Mouse (Mus musculus) liver, embryonic 12.5 days (tissue): ENCODE measurements around the gene Cuzd1. TPM values are rescaled to one million over a fixed set of nuclear protein-coding genes. Genes with fewer than 3 reads are reported as not detected.
A peak's percentile ranks its signal among the peaks of the same experiment; 100 is the strongest.

Experiments
- ATAC-seq: fragments of 200-750 bp; cut with Nextera tagmentation; 2 replicates; pipeline ENCODE4 v1.8.0; 2017; ENCODE audit warnings: moderate number of reproducible peaks, mild to moderate bottlenecking, moderate library complexity
- H3K27ac ChIP-seq: fragments of 300-500 bp; sonication (generic); 2 replicates; pipeline ENCODE4 v1.5.1; 2016; ENCODE audit warnings: mild to moderate bottlenecking
- H3K27me3 ChIP-seq: fragments of 300-500 bp; sonication (generic); replicated peaks from 2 replicates; pipeline ENCODE4 v1.6.1; 2016; ENCODE audit warnings: mild to moderate bottlenecking, moderate library complexity
- H3K36me3 ChIP-seq: fragments of 300-500 bp; sonication (generic); 2 replicates; pipeline ENCODE4 v1.6.1; 2016; ENCODE audit warnings: mild to moderate bottlenecking, moderate library complexity
- H3K4me1 ChIP-seq: fragments of 300-500 bp; sonication (generic); 2 replicates; pipeline ENCODE4 v1.6.1; 2016
- H3K4me2 ChIP-seq: fragments of 300-500 bp; sonication (generic); 2 replicates; pipeline ENCODE4 v1.6.1; 2016; ENCODE audit warnings: mild to moderate bottlenecking, moderate library complexity
- H3K4me3 ChIP-seq: fragments of 300-500 bp; sonication (generic); 2 replicates; pipeline ENCODE4 v1.5.1; 2016; ENCODE audit warnings: mild to moderate bottlenecking, moderate library complexity
- H3K9ac ChIP-seq: fragments of 300-500 bp; sonication (generic); 2 replicates; pipeline ENCODE4 v1.6.1; 2016; ENCODE audit warnings: mild to moderate bottlenecking, moderate library complexity
- H3K9me3 ChIP-seq: fragments of 300-500 bp; sonication (generic); replicated peaks from 2 replicates; pipeline ENCODE4 v1.6.1; 2016; ENCODE audit warnings: mild to moderate bottlenecking, moderate library complexity
- WGBS: fragments of 180-500 bp; shearing (Covaris S2); methylation state at CpG from one replicate; pipeline ENCODE4 v1.1.7; 2016; ENCODE audit not compliant: insufficient replicate concordance; 5-methylcytosine and 5-hydroxymethylcytosine counted together
- polyA plus RNA-seq: library from polyadenylated mRNA; unstranded; fragments of >200 nt; fragmentation: Nextera tagmentation; extraction: Ambion mirVana; gene quantifications from 2 replicates; pipeline ENCODE4 v1.2.1, GENCODE M21; 2016

Cuzd1 gene
- not detected in 2 replicates for polyA plus RNA-seq

GRCm38 (mm10) chr7:131322192-131322591 lies at the start of gene Cuzd1:
Cuzd1 (minus strand) TSS chr7:131322292.
- no peak for ATAC-seq
- Histone ChIP-seq H3K9ac (no peak within 1 kb of the TSS), H3K4me1 (no peaks in the 10 kb centered on the region), H3K36me3 (no peaks in the 10 kb centered on the region), H3K9me3 (no peaks in the 10 kb centered on the region), H3K27me3 (no peaks in the 10 kb centered on the region), H3K4me2 (no peak within 1 kb of the TSS), H3K27ac (no peak within 1 kb of the TSS), H3K4me3 (no peak within 1 kb of the TSS)
- WGBS = 80% methylated on average over 2 of the region's 2 CpGs

GRCm38 (mm10) chr7:131371470-131371860 lies 49.4 kb upstream of the Cuzd1 start:
- Histone ChIP-seq H3K9ac (peak overlapping the region; percentile 88), H3K4me2 (peak overlapping the region; percentile 83), H3K9me3 (no peaks in the 10 kb centered on the region), H3K36me3 (peaks cover 10% of the 10 kb centered on the region), H3K4me3 (peak overlapping the region; percentile 76), H3K27ac (peak overlapping the region; percentile 91), H3K4me1 (peaks cover 23% of the 10 kb centered on the region), H3K27me3 (peaks cover 10% of the 10 kb centered on the region; the same call in 1 of the 2 replicates)
- WGBS = 2% methylated on average over 9 of the region's 9 CpGs
- peak; percentile 72 for ATAC-seq

GRCm38 (mm10) chr7:131370648-131371469 lies 48.8 kb upstream of the Cuzd1 start, which contains the start of gene Pstk:
Pstk (plus strand) TSS chr7:131371141.
- peaks cover 10% of the 10 kb centered on the region; the same call in 1 of the 2 replicates for H3K27me3 ChIP-seq
- WGBS = 3% methylated on average over 47 of the region's 47 CpGs
- H3K4me3 ChIP-seq = peak within 1 kb of the TSS; percentile 76
- peak within 1 kb of the TSS; percentile 83 for H3K4me2 ChIP-seq
- peaks cover 10% of the 10 kb centered on the region for H3K36me3 ChIP-seq
- H3K9ac ChIP-seq = peak within 1 kb of the TSS; percentile 88
- H3K4me1 ChIP-seq = peaks cover 23% of the 10 kb centered on the region
- H3K9me3 ChIP-seq = no peaks in the 10 kb centered on the region
- peak; percentile 94 for ATAC-seq
- peak within 1 kb of the TSS; percentile 91 for H3K27ac ChIP-seq

- 0 out of 2 replicates have a peak overlapping the region, but pooled peaks have one; percentile 22 for H3K9ac ChIP-seq
- H3K9me3 ChIP-seq = no peaks in the 10 kb centered on the region
- no peak for ATAC-seq
- H3K4me2 ChIP-seq = no peak overlapping the region
- H3K4me1 ChIP-seq = peaks cover 20% of the 10 kb centered on the region
- peaks cover 15% of the 10 kb centered on the region for H3K36me3 ChIP-seq
- H3K27ac ChIP-seq = 0 out of 2 replicates have a peak overlapping the region, but pooled peaks have one; percentile 37
- 88% methylated on average over 8 of the region's 8 CpGs for WGBS
- no peak overlapping the region for H3K4me3 ChIP-seq
- peaks cover 10% of the 10 kb centered on the region; the same call in 1 of the 2 replicates for H3K27me3 ChIP-seq
These were observed 42.0 kb upstream of the Cuzd1 start for GRCm38 (mm10) chr7:131364131-131364530.

- Histone ChIP-seq H3K4me3 (peak within 1 kb of the TSS; percentile 94), H3K4me1 (peaks cover 20% of the 10 kb centered on the region), H3K9me3 (no peaks in the 10 kb centered on the region), H3K9ac (peak within 1 kb of the TSS; percentile 97), H3K27ac (peak within 1 kb of the TSS; percentile 92), H3K27me3 (peaks cover 10% of the 10 kb centered on the region; the same call in 1 of the 2 replicates), H3K4me2 (peak within 1 kb of the TSS; percentile 93), H3K36me3 (peaks cover 29% of the 10 kb centered on the region)
- peak; percentile 95 for ATAC-seq
- WGBS = under 1% methylated on average over 55 of the region's 55 CpGs
These were observed 40.7 kb upstream of the Cuzd1 start, which contains the start of gene 2310057M21Rik for GRCm38 (mm10) chr7:131362615-131363300. 2310057M21Rik (minus strand) TSS chr7:131362759.

GRCm38 (mm10) chr7:131362269-131362614 lies 40.1 kb upstream of the Cuzd1 start:
- WGBS = under 1% methylated on average over 35 of the region's 35 CpGs
- Histone ChIP-seq H3K4me1 (peaks cover 20% of the 10 kb centered on the region), H3K4me3 (peak overlapping the region; percentile 94), H3K9ac (peak overlapping the region; percentile 97), H3K36me3 (peaks cover 34% of the 10 kb centered on the region), H3K4me2 (peak overlapping the region; percentile 93), H3K9me3 (no peaks in the 10 kb centered on the region), H3K27ac (peak overlapping the region; percentile 92), H3K27me3 (peaks cover 5% of the 10 kb centered on the region; the same call in 1 of the 2 replicates)
- ATAC-seq = peak; percentile 69

- WGBS = 88% methylated on average over 13 of the region's 13 CpGs
- Histone ChIP-seq H3K27me3 (no peaks in the 10 kb centered on the region), H3K36me3 (peaks cover 81% of the 10 kb centered on the region), H3K4me1 (peaks cover 3% of the 10 kb centered on the region), H3K9ac (no peak overlapping the region), H3K9me3 (no peaks in the 10 kb centered on the region), H3K4me3 (no peak overlapping the region), H3K27ac (no peak overlapping the region), H3K4me2 (no peak overlapping the region)
- no peak for ATAC-seq
These were observed 34.0 kb upstream of the Cuzd1 start for GRCm38 (mm10) chr7:131356105-131356504.

GRCm38 (mm10) chr7:131345856-131346541 lies 23.9 kb upstream of the Cuzd1 start:
- Histone ChIP-seq H3K36me3 (peaks cover 88% of the 10 kb centered on the region), H3K4me1 (no peaks in the 10 kb centered on the region), H3K9ac (no peak overlapping the region), H3K27me3 (no peaks in the 10 kb centered on the region), H3K9me3 (no peaks in the 10 kb centered on the region), H3K4me3 (no peak overlapping the region), H3K4me2 (no peak overlapping the region), H3K27ac (no peak overlapping the region)
- ATAC-seq = no peak
- WGBS = 87% methylated on average over 7 of the region's 7 CpGs

- Histone ChIP-seq H3K27ac (no peak overlapping the region), H3K9me3 (no peaks in the 10 kb centered on the region), H3K4me1 (no peaks in the 10 kb centered on the region), H3K36me3 (peaks cover 44% of the 10 kb centered on the region), H3K4me2 (no peak overlapping the region), H3K9ac (no peak overlapping the region), H3K27me3 (no peaks in the 10 kb centered on the region), H3K4me3 (no peak overlapping the region)
- ATAC-seq = no peak
- 72% methylated on average over 8 of the region's 8 CpGs for WGBS
These were observed 15.5 kb upstream of the Cuzd1 start for GRCm38 (mm10) chr7:131337502-131338068.

- Histone ChIP-seq H3K27ac (no peak within 1 kb of the TSS), H3K27me3 (no peaks in the 10 kb centered on the region), H3K4me3 (no peak within 1 kb of the TSS), H3K4me2 (no peak within 1 kb of the TSS), H3K9me3 (no peaks in the 10 kb centered on the region), H3K9ac (no peak within 1 kb of the TSS), H3K4me1 (no peaks in the 10 kb centered on the region), H3K36me3 (peaks cover 7% of the 10 kb centered on the region)
- 49% methylated on average over 1 of the region's 1 CpGs for WGBS
- no peak for ATAC-seq
These were observed 11.5 kb upstream of the Cuzd1 start, which contains the start of gene Fam24a for GRCm38 (mm10) chr7:131333564-131333963. Fam24a (plus strand) TSS chr7:131333864.

- Histone ChIP-seq H3K36me3 (no peaks in the 10 kb centered on the region), H3K27me3 (no peaks in the 10 kb centered on the region)
- WGBS = 46% methylated on average over 2 of the region's 2 CpGs
These were observed 9.6 kb upstream of the Cuzd1 start for GRCm38 (mm10) chr7:131331688-131332087.

More at GRCm38 (mm10) chr7:131331688-131332087, 9.6 kb upstream of the Cuzd1 start:
- Histone ChIP-seq H3K9ac (no peak overlapping the region), H3K4me1 (no peaks in the 10 kb centered on the region), H3K4me3 (no peak overlapping the region), H3K4me2 (no peak overlapping the region), H3K9me3 (no peaks in the 10 kb centered on the region), H3K27ac (no peak overlapping the region)
- no peak for ATAC-seq
